Mouse (Mus musculus) heart, embryonic 12.5 days (tissue): ENCODE measurements at regions not wholly inside any gene's neighbourhood (a gene's known extent, or its start where the extent isn't known, plus 50 kb on each side); places are given as distances from the start of the nearest gene placed in this dataset.
A peak's percentile ranks its signal among the peaks of the same experiment; 100 is the strongest.

Experiments used
- ATAC-seq: fragments of 200-750 bp; cut with Nextera tagmentation; 2 replicates; pipeline ENCODE4 v1.8.0; 2017; ENCODE audit warnings: moderate TSS enrichment, moderate library complexity; ENCODE audit not compliant: insufficient number of reproducible peaks, low FRiP score
- H3K27ac ChIP-seq: fragments of 300-500 bp; sonication (generic); 2 replicates; pipeline ENCODE4 v1.5.1; 2016; ENCODE audit warnings: mild to moderate bottlenecking, moderate library complexity; ENCODE audit not compliant: poor library complexity, severe bottlenecking
- H3K27me3 ChIP-seq: fragments of 300-500 bp; sonication (generic); replicated peaks from 2 replicates; pipeline ENCODE4 v1.6.1; 2016; ENCODE audit warnings: mild to moderate bottlenecking, moderate library complexity
- H3K36me3 ChIP-seq: fragments of 300-500 bp; sonication (generic); 2 replicates; pipeline ENCODE4 v1.6.1; 2016; ENCODE audit warnings: mild to moderate bottlenecking, moderate library complexity
- H3K4me1 ChIP-seq: fragments of 300-500 bp; sonication (generic); replicated peaks from 2 replicates; pipeline ENCODE4 v1.6.1; 2016; ENCODE audit warnings: mild to moderate bottlenecking
- H3K4me2 ChIP-seq: fragments of 300-500 bp; sonication (generic); 2 replicates; pipeline ENCODE4 v1.6.1; 2016; ENCODE audit warnings: mild to moderate bottlenecking, moderate library complexity
- H3K4me3 ChIP-seq: fragments of 300-500 bp; sonication (generic); 2 replicates; pipeline ENCODE4 v1.5.1; 2016; ENCODE audit warnings: mild to moderate bottlenecking
- H3K9ac ChIP-seq: fragments of 300-500 bp; sonication (generic); 2 replicates; pipeline ENCODE4 v1.6.1; 2016; ENCODE audit warnings: mild to moderate bottlenecking, moderate library complexity
- H3K9me3 ChIP-seq: fragments of 300-500 bp; sonication (generic); replicated peaks from 2 replicates; pipeline ENCODE4 v1.6.1; 2016; ENCODE audit warnings: mild to moderate bottlenecking, moderate library complexity
- WGBS: fragments of 180-500 bp; shearing (Covaris S2); methylation state at CpG from one replicate; pipeline ENCODE4 v1.1.7; 2016; 5-methylcytosine and 5-hydroxymethylcytosine counted together

DNA sequence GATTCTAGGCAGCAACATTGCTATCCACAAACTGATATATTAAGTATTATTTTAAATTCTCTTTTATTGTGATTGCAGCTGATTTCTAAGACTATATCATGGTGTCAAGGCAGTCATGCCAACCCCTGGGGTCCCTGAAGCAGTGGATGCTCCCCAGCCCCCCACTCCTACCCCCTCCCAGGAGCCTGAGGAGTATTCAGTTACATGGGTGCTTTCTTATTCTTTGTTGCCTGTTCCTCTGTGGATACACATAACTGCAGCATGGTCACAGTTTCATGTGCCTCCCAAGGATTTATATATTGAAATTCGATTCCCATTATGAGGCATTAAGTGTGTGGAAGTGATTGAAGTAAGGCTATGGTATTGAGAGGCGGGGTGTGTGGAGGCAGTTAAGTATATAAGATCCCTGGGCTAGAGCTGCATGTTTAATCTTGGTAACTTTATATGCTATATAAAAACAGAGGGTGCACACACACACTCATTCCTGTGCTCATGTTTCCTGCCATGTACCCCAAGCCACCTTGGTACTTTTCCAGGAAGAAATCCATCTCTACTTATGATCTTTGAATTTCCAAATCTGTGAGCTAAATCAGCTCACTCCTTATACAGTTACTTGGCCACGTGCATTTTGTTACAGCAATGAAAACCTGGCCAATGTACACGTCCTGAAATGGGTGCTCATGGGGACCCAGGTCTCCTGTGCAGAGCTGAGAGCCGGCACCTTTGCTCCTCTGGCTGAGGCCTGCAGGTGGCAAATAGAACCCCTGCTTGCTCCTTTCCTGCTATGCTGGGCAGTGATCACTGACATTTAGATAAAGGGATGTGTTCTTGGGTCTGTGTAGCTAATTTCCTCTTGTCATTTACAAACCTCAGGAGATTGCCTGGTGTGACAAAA, 259.0 kb downstream of the Nek10 start:
- Histone ChIP-seq H3K4me2 (no peak overlapping the region), H3K9me3 (no peaks in the 10 kb centered on the region), H3K9ac (no peak overlapping the region), H3K36me3 (no peaks in the 10 kb centered on the region), H3K27ac (no peak overlapping the region), H3K27me3 (no peaks in the 10 kb centered on the region), H3K4me3 (no peak overlapping the region), H3K4me1 (peaks cover 11% of the 10 kb centered on the region)
- 57% methylated on average over 5 of the region's 5 CpGs for WGBS
- peak; percentile 15; the same call in 1 of the 2 replicates for ATAC-seq

DNA sequence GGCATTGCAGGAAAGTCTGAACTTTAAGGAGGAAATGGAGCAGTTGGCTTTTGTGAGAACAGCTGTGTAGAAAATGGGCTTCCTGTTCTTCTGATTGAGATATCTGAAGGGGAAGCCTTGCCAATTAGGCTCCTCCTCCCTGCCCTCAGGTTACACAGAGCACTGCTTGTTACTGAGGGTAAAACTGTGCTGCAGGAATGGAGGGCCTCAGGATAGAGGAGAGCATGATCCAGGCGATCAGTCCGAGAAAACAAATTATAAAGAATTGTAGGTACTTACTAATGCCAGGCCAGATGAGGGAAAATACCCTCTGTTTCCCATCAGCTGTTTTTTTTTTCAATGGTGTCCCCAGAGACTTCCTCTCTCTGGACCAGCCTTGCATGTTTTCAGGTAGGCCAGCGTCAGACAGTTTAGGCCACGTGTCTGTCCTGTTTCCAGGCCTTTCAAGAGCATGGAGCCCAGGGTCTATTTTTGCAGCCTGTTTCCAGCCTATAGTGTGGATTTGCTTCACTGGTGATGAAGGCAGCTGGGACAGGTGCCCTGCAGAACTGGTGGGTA, 259.7 kb downstream of the Nek10 start:
- Histone ChIP-seq H3K27ac (no peak overlapping the region), H3K9me3 (no peaks in the 10 kb centered on the region), H3K27me3 (no peaks in the 10 kb centered on the region), H3K4me2 (no peak overlapping the region), H3K4me1 (peaks cover 11% of the 10 kb centered on the region), H3K9ac (no peak overlapping the region), H3K36me3 (no peaks in the 10 kb centered on the region), H3K4me3 (no peak overlapping the region)
- 40% methylated on average over 4 of the region's 4 CpGs for WGBS
- peak; percentile 74 for ATAC-seq

DNA sequence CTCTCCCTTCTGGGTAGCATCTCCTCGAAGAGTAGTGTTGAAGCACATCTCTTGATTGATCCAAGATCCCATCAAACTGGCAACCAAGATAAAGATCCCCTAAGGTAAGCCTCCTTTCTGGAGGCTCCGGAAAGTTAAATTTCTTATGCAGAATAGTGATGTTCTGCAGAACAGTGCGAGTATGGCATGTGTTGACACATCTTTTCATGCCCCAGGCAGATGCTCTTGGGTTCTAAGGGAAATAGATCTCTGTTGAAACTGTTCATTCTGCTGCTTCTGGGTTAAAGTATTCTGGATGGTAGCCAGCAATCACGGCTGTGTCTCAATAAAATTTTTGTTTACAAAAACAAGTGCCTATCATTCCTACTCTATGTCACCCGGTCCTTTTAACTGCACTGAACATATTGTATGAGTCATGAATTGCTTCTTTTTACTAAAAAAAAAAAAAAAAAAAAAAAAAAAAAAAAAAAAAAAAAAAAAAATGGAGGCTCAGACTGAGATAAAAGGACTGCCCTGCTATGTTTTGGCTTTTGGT, 261.8 kb downstream of the Nek10 start:
- H3K4me3 ChIP-seq: no peak overlapping the region
- peaks cover 11% of the 10 kb centered on the region for H3K4me1 ChIP-seq
- ATAC-seq: no peak
- WGBS: 64% methylated on average over 5 of the region's 5 CpGs
- no peaks in the 10 kb centered on the region for H3K9me3 ChIP-seq
- no peak overlapping the region for H3K4me2 ChIP-seq
- no peak overlapping the region for H3K27ac ChIP-seq
- no peaks in the 10 kb centered on the region for H3K27me3 ChIP-seq
- H3K9ac ChIP-seq: no peak overlapping the region
- no peaks in the 10 kb centered on the region for H3K36me3 ChIP-seq

DNA sequence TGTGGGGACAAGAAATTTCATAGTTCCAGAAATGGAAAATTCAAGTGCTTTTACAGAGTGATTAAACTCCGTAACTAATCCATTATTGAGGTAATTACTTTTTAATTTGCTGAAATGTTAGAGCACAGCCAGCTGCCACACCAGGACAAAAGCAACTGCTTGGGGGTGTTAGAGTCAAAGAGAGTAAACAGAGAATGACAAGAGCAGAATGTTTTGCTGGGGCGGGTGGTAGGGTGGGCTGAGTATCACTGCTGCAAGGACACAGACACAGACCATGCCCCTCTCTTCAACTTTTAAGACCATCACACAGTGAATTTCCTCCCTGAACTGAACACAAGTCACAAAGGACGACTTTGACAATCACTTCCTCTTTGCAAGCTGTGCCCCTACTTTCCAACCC, 272.7 kb downstream of the Nek10 start:
- no peak overlapping the region for H3K27ac ChIP-seq
- H3K36me3 ChIP-seq: no peaks in the 10 kb centered on the region
- H3K4me3 ChIP-seq: no peak overlapping the region
- H3K4me2 ChIP-seq: no peak overlapping the region
- no peaks in the 10 kb centered on the region for H3K9me3 ChIP-seq
- H3K27me3 ChIP-seq: no peaks in the 10 kb centered on the region
- H3K4me1 ChIP-seq: no peaks in the 10 kb centered on the region
- no peak overlapping the region for H3K9ac ChIP-seq
- ATAC-seq: no peak
- 59% methylated on average over 3 of the region's 3 CpGs for WGBS

DNA sequence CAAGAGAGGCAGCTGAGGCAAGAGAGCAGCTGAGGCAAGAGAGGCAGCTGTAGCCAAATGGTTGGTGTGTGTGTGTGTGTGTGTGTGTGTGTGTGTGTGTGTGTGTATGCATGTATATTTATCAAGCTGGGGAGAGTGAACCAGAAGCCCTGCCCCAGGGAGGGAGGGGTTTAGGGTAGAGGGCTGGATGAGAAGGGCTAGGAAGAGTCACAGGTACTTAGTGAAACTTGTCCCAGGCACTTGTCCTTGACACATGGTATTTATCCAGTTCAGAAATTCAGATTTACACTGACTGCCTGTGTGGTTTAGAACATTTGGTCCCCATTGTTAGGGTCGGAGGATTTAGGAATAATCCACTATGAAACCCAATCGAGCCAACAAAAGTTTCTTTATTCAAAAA, 279.7 kb downstream of the Nek10 start:
- Histone ChIP-seq H3K27me3 (no peaks in the 10 kb centered on the region), H3K4me2 (no peak overlapping the region), H3K27ac (no peak overlapping the region), H3K9me3 (no peaks in the 10 kb centered on the region), H3K4me3 (no peak overlapping the region), H3K4me1 (no peaks in the 10 kb centered on the region), H3K36me3 (no peaks in the 10 kb centered on the region), H3K9ac (no peak overlapping the region)
- WGBS: 74% methylated on average over 2 of the region's 2 CpGs
- ATAC-seq: no peak

DNA sequence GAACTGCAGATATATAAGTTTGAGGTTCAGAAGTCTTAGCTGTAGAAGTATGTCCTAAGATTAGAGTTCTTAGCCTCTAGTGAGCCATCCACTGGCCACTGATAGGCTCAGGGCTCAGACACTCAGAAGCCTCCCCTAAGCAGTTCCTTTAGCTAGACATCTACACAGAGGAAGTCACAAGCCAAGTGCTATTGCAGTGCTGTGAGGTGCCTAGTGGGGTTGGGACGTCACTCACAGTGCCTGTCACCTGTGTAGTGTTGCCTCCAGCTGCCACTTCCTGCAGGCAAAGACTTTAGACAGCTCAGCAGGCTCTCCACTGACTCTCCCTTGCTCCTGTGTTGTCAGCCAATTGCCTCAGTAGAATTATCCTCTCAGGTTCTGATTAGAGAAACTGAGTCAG, 280.6 kb downstream of the Nek10 start:
- Histone ChIP-seq H3K27ac (no peak overlapping the region), H3K9ac (no peak overlapping the region), H3K27me3 (no peaks in the 10 kb centered on the region), H3K4me1 (no peaks in the 10 kb centered on the region), H3K9me3 (no peaks in the 10 kb centered on the region), H3K36me3 (no peaks in the 10 kb centered on the region), H3K4me3 (no peak overlapping the region), H3K4me2 (no peak overlapping the region)
- ATAC-seq: no peak
- 50% methylated on average over 1 of the region's 1 CpGs for WGBS

DNA sequence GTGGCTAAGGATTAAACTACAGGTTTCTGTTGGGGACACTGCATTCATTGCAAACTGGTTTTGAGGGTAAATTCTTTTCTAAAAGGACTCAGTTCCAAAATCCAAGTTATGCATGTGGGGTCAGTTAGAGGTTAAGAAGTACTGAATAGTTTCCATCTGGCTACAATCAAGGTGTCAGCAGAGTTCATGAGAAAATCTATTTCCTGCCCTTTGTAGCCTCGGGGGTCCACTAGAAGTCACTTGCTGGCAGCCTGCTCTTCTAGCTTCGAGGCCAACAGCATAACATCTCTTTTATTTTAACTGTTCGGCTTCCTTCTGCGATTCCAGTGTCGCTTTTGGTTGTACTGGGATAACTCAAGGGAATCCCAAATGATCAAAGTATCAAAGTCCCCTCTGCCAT, 283.8 kb downstream of the Nek10 start:
- WGBS: 51% methylated on average over 5 of the region's 5 CpGs
- ATAC-seq: no peak
- no peak overlapping the region for H3K27ac ChIP-seq

DNA sequence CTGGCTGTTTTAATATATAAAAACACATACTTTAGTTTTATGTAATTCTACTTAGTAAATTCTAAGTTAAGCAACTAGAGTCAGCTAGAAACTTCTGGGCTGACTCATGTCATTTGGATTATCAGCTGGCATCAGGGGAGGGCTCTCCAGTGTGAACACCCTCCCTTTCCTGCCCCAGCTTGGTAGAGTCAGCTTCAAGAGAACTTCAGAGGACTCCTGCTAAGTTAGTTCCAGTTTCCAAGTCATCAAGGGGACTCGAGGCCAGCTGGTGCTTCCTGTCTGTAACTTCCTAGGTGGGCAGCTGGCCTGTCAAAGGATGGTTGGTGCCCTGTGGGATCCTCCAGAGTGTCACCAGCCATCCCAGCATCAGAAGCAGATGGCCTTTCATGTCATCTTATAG, 293.6 kb downstream of the Nek10 start:
- no peaks in the 10 kb centered on the region for H3K4me1 ChIP-seq
- no peaks in the 10 kb centered on the region for H3K36me3 ChIP-seq
- no peak overlapping the region for H3K27ac ChIP-seq
- no peak overlapping the region for H3K9ac ChIP-seq
- no peak overlapping the region for H3K4me2 ChIP-seq
- no peak for ATAC-seq
- WGBS: 47% methylated on average over 1 of the region's 1 CpGs
- no peaks in the 10 kb centered on the region for H3K27me3 ChIP-seq
- no peaks in the 10 kb centered on the region for H3K9me3 ChIP-seq
- H3K4me3 ChIP-seq: no peak overlapping the region

More for the DNA sequence above, 283.8 kb downstream of the Nek10 start:
- Histone ChIP-seq H3K9me3 (no peaks in the 10 kb centered on the region), H3K27me3 (no peaks in the 10 kb centered on the region), H3K9ac (no peak overlapping the region), H3K4me1 (no peaks in the 10 kb centered on the region), H3K4me3 (no peak overlapping the region), H3K36me3 (no peaks in the 10 kb centered on the region), H3K4me2 (no peak overlapping the region)

DNA sequence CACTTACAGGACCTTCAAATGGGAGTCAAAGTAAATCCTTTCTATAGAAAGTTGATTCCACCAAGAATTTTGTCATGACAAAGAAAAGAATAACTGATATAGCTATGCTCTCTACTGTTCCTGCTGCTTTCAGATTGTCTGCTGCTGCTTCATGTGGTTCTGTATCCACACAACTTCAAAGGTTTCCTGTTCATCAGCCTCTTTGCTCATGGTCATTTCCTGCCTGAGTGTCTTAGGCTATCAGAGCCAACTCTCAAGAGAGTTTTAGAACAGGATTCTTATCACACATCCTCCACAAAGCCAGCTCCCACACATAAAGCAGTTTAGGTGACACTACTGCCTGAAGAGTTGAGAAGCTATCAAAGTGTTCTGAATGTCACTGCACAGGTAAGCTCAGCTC, 296.7 kb downstream of the Nek10 start:
- Histone ChIP-seq H3K27me3 (no peaks in the 10 kb centered on the region), H3K4me2 (no peak overlapping the region), H3K9me3 (no peaks in the 10 kb centered on the region), H3K36me3 (no peaks in the 10 kb centered on the region), H3K4me3 (no peak overlapping the region), H3K9ac (no peak overlapping the region), H3K4me1 (no peaks in the 10 kb centered on the region), H3K27ac (no peak overlapping the region)
- no peak for ATAC-seq

DNA sequence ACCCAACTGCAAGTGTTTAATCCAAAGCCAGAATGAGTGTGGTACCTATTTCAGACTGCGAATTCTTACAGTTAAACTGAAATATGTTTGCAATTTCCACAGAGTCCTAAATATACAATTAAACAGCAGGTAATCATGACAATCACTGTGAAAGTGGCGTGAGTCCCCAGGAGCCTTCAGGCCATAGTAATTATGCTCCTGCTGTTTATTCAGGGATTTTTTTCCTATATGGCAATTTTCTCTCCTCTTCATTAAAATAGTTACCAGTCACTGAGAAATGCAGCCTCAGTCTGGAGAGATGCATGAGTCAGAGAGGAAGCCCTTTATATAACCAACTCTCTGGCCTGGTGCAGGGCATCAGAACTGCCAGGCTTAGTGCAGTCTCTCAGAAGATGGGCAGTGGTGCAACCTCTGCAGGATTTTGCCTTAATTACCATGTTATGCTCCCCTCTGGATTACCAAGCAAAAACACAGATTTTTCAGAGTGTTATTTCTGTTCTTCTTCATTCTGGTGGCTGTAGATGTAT, 304.6 kb downstream of the Nek10 start:
- no peak overlapping the region for H3K4me2 ChIP-seq
- H3K9me3 ChIP-seq: no peaks in the 10 kb centered on the region
- 74% methylated on average over 2 of the region's 2 CpGs for WGBS
- H3K27me3 ChIP-seq: no peaks in the 10 kb centered on the region
- H3K27ac ChIP-seq: no peak overlapping the region
- no peaks in the 10 kb centered on the region for H3K36me3 ChIP-seq
- H3K4me3 ChIP-seq: no peak overlapping the region
- no peaks in the 10 kb centered on the region for H3K4me1 ChIP-seq
- ATAC-seq: no peak
- no peak overlapping the region for H3K9ac ChIP-seq

DNA sequence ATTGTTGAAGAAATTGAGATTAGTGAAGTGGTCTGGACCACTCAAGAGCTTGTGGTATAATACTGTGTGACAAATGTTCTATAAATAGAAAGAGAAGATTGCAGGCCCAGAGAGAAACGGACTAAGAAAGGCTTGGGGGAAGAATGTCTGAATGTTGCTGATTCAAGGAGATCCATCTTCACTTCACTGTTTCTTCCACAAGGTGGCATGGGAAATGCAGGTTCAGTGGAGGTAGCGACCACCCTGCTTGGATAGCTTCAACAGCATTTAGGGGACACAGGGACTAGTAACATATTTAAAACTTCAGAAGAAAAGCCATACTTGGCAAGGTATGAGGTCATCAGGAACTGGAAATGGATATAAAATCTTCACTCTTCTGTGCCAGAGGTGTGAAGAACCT, 316.5 kb downstream of the Nek10 start:
- Histone ChIP-seq H3K9ac (no peak overlapping the region), H3K4me1 (no peaks in the 10 kb centered on the region), H3K9me3 (no peaks in the 10 kb centered on the region), H3K4me2 (no peak overlapping the region), H3K4me3 (no peak overlapping the region), H3K27ac (no peak overlapping the region), H3K27me3 (no peaks in the 10 kb centered on the region), H3K36me3 (no peaks in the 10 kb centered on the region)
- no peak for ATAC-seq
- WGBS: 30% methylated on average over 2 of the region's 2 CpGs
